Mouse (Mus musculus) spleen, adult 12 weeks (tissue): ENCODE results near the gene Gnpat.
A peak's percentile ranks its signal among the peaks of the same experiment; 100 is the strongest.
"Not testable (repeated sequence)": the region's sequence is repeated elsewhere in the genome, so short reads cannot be mapped to it uniquely, and the experiment has no call there.

Experiments
- DNase-seq: peaks from one replicate; pipeline ENCODE4 v3.0.0; 2022; ENCODE audit warnings: low spot score

The Gnpat gene

DNA sequence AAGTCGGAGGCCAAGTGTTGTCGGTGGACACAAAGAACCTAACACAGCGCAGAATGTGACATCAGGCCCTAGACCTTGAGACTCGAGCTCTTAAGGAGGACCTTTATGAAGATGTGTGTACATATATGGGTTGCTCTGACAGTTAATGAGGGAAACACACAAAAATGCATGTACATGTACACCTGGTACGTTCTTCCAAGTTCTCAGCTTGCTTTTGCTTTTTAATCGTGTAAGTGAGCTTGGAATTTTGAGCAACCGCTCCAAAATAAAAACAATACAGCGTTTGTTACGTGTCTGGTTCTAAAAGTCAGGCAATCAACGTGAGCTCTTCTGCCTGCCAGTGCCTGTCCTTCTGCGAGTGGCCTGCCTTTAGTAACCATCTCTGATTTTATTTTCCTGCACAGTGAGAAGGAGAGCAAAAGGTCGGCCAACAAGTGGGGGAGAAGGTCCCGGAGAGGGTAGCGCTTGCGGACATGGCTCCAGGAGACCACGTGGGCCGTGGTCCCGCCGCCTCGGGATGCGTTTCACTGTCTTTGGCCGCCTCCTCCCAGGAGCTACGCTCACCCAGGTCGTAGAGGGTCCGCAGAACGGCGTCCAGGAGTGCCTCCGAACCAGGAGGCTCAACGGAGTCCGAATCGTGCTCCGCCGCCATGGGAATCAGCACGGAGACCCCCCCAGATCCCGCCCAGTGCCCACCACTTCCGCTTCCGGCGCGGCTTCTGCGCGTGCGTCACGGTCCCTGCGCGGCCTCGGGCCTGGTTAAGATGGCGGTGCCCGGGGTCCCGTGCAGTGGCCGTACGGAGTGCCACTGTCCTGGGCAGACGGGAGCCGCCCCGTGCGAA is at the start of gene Gnpat, which contains the start of gene 2810004N23Rik:
Gnpat (plus strand) TSS at position 713 of the 842 bp plus-strand sequence.
2810004N23Rik (minus strand) TSS at position 800 of the 842 bp plus-strand sequence.
- peak; percentile 77 for DNase-seq

DNA sequence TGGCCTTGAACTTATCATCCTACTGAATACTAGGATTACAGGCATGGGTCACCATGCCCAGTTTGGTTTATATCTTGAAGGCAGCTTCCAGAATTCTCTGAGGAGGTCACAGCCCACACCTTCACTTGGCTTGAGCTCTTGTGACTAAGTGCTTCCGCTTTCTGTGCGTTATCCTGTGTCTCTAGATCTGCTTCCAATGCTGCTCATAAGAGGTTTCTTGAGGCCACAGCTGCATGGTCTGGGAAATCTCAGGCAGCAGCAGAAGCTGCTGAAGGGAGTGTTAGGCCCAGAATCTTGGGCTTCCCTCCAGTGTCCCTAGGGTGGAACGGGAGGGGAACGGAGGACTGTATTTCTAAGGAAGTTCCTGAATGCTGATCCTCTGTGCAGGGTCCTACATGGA is 49.5 kb upstream of the Gnpat start:
- DNase-seq: no peak

DNA sequence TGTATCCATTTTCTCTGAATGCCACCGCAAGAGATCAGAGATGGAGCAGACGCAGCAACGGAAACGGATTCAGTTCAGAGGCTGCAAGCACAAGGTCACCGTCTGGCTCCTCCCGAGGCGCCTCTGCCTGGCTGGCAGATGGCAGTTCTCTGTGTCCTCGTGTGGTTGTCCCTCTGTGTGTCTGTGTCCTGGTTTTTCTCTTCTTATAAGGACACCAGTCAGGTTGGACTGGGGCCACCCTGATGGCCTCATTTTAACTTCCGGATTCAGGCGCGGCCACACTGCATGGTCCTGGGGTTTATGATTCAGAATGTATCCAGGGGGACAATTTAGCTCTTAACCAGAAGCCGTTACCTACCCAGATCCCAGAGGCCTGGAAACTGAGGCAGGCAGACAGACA is 47.0 kb upstream of the Gnpat start:
- DNase-seq: no peak

DNA sequence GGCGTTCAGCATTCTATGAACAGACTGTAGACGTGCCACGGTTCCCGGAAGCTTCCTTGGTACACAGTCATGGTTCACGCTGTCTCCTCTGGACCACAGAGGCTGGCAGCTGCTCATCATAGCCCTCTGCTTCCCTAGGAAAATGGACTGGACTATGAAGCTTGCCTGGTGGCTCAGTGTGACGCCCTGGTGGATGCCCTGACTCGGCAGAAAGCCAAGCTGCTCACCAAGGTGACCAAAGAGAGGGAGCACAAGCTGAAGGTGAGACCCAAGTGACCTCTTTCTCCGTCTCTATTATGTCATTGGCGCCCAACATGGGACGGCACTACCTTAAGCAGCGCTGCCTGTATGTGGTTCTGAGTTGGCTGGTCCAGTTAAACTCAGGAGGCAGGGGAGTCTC is 46.0 kb upstream of the Gnpat start:
- no peak for DNase-seq

DNA sequence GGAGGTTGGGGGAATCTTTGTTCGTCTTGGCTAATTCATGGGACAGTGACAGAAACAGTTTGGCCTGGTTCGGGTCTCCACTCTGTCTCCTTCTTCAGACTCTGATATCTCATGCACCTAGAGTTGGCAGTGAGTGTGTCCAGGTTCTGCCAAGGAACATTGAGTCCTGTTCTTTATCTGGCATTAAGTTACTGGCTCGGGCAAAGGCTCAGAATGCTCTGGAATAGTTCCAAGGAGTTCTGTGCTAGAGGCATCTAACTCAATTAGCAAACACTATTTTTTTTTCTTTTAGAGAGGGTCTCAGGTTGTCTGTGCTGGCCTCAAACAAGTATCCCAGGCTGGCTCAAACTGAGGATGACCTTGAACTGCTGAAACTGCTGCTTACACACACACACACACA is 45.5 kb upstream of the Gnpat start:
- no peak for DNase-seq

DNA sequence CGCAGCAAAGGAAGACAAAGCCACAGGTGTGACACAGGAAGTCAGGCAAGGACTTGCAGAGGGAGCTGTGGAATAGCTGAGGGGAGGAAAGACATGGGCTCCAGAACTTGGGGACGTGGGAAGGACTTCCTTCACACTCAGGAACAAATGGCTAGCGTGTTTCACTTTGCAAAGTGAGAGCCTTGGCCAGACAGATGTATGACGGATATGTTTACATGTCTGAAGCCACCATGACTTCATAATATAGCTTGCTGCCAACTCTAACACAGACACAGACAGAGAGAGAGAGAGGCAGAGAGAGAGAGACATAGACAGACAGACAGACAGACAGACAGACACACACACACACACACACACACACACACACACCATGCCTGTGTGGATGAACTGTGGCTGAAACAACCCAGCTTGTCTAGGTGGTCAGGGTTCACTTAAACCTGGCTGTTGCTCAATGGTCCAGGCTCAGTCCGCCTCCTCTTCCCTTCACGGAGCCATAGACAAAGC is 43.2 kb upstream of the Gnpat start:
- no peak for DNase-seq

DNA sequence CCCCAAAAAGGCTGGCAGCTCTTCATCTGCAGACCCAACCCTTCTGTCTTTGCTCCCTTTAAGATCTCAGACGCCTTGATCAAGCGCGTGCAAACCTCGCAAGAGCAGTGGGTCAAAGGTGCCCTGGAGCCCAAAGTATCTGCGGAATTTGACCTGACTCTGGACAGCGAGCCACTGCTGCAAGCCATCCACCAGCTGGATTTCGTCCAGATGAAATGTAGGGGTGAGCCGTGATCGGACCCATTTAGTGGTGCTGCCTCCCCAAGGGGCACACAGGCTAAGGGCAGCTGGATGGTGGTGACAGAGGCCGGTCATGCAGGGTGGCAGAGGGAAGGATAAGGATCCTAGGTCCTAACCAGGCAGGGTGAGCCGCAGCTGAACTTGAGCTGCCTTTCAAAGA is 42.7 kb upstream of the Gnpat start:
- DNase-seq: no peak

DNA sequence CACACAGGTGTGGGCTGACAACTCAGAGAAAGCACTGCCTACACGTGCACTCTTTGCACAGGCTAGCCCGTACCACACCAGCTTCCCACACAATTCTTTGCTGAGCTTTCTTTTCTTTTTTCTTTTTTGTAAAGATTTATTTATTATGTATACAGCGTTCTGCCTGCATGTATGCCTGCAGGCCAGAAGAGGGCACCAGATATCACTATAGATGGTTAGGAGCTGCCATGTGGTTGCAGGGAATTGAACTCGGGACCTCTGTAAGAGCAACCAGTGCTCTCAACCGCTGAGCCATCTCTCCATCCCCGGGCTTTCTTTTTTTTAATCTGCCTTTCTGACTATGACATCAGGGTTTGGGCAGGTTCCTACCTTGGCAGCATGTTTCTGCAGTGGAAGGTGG is 39.3 kb upstream of the Gnpat start:
- no peak for DNase-seq

DNA sequence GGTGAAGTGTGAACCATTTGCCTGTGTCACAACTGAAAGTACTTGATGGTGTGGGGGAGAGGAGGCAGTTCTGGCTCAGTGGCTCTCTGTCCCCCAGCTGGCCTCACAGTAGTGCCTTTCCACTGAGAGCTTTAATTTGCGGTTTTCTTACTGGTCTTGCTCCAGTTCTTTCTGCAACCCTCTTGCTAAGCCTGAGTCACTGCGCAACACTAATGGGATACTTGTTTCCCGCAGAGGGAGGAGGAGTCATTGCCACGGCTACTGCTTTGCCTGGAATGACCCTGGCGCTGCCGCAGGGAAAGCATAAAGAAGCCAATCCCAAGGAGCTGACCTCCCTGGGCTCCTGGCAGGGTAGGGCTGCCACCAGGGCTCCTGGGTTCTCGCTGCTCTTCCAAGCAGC is 36.2 kb upstream of the Gnpat start:
- DNase-seq: no peak

DNA sequence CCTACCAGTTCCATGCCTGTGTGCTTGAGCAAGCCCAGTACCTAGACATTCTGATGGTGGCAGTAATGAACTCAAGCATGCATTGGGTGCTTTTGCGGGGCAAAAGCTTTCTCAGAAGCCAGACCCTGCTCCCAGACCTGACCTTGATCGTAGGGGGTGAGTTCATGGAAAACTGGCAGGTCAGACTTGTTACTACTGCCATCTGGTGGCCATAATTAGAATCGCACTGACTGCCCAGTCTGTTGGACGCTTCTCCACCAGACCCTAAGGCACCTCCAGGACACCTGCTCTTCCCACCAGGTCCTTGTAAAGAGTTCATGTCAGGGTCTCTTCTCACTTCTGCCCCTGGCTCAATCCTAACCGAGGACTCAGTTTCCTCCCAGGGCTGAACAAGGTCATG is 35.4 kb upstream of the Gnpat start:
- DNase-seq: peak; percentile 33

DNA sequence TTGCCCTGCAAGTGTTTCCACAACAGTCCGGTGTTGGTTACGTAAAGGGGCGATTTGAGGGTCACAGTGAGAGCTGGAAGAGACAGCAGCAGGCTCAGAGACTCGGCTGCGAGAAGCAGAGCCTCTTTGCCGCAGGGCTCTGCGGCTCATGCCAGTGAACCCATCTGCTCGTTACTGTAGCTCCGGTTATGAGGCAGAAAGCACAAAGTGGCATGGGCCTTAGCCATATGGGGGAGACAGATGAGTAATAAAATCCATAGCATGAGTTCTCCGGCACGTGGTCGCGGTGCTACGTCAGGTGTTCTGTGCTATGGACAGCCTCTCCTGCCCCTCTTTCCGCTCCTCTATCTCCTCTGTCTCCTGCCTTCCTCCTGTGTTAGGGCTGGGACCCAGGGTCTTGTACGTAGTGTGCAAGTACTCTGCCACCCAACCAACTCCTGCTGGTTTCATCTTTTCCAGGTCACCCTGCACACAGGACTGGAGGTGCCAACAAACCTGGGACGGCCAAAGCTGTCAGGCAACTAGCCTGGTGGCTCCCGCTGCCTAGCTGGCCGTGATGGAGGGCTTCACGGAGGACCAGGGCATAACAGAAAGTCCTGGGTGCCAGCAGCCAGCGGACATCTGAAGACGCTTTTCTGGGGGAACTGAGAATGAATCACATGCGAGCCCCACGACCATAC is 34.1 kb upstream of the Gnpat start:
- no peak for DNase-seq

DNA sequence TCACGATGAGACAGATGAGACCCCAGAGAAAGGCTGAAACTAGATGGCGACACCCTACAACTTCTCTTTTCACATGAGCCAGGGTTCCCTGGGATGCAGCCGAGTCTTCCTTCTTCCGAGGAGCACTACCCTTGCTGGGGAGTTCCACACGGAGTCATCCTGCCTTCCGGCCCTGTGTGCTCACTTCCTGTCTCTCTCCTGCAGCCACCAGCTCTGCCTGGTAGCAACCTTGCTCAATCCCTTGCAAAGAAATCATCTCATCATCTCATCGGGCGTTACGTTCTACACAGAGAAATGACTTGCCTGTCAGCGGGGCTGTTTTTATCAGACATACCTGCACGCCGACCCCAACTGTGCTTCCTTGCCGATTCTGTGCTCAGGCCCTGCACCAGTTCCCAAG is 32.8 kb upstream of the Gnpat start:
- no peak for DNase-seq

DNA sequence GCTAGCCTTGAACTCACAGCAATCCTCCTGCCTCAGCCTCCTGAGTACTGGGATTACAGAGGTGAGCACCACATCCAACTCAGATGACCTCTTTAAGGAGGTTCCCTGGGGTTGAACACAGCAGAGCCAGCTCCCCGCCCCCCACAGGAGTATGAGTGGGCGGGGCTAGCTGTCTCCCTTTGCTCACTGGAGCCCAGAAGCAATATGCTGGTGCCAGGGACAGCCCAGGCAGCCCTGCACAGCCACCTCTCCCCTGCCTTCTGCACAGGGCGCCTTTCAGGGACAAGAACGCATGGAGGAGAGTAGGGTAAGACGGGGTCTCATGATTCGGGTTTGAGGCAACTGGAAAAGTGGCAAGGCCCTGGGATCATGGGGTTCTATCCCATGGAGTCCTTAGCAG is 31.3 kb upstream of the Gnpat start:
- DNase-seq: no peak

DNA sequence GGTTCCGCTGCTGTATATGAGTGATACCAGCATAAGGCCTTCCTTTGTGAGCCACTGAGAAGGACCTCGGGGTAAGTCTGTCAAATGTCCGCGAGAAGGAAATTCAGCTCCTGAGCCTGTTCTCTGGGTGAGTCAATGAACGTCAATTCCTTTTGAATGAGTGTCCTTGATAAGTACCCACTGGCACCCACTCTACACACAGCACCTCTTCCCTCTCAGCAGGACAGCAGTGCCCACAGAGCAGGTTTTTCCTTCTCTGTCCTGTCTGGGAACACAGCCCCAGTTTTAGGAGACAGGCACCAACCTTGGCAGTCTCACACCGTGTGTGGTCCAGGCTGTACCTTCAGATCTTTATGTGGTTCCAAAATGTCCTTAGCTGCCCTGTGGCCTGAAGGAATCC is 30.9 kb upstream of the Gnpat start:
- DNase-seq: no peak

DNA sequence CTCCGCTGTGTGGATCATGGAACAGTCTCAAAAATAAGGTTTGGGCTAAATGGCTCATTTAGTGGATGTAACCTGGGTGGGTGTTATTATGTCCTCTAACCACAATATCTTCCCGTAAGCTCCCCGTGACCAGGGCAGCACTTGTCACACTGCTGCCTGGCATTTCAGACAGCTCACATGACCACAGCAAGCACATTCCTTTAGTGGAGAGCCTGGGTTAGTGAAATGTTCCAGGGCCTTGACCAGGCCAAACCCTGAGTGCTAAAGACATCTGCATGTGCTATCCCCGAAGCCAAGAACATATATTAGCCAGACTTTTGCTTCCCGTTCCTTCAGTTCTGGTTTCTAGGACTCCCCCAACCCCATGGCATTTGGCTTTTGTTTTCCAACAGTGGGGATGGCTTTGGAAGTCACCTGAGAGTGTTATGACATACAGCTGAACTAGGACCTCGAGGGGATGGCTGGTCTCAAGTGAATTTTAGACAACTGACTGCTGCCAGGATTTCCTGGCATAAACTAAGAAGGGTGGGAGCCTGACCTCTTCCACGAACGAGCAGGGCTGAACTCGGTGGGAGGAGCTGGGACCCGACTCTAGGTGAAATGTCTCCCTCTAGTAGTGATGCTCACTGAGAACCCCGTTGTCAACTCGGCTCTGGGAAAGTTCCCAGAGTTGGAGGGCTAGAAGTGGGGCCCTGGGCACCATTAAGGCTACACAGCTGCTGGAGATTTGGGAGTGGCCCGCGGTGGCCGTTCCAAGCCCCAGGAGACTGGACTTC is 29.2 kb upstream of the Gnpat start:
- no peak for DNase-seq

DNA sequence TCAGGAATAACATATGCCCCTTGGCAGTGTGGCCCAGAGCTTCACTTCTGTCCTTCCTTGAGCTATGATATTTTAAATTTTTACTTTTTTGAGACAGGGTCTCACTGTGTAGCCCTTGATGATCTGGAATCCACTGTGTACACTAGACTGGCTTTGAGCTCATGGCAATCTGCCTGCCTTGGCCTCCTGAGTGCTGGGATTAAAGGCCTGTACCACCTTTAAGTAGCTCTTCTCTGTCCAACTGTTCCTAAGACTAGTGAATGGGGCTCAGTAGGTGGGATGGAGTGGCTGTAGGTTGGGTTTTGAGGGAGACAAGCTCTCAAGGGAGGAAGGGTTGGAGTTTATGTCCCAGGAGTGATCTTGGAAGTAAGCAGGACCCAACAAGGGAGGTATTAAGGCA is 27.0 kb upstream of the Gnpat start:
- DNase-seq: no peak

DNA sequence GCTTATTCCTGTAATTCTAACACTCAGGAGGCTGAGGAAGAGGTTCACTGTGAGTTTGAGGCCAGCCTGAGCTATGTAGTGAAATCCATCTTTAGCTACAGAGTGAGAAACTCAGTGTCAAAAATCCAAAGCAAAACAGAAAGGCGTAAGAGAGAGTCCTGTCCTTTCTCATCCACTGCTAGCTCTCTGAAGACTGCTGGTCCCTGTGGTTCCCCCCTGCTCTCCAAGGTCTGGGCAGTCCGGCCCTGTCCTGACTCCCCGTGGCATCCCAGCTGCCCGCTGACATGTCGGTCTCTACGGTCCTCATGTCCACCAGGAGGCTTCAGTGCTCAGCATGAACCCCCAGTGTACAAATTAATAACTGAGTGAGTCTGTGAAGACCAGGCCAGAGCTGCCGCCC is 26.6 kb upstream of the Gnpat start:
- DNase-seq: no peak

DNA sequence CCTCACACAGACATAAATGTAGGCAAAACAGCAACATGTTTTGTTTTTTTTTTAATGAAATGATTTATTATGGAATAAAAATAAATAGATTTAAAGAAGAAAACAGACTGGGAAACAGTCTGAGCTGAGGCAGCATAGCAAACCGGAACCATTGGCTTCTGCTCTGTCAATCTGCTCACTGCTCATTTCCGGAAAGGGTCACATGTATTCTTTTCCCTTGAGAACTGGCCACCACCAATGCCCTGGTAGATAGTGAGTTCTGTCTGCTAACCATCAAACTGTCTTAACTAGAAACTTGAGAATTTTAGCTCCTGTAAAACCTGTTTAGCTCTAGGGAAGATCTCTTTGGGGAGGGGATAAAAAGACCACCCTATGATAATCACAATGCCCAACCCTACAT is 25.9 kb upstream of the Gnpat start:
- DNase-seq: no peak

DNA sequence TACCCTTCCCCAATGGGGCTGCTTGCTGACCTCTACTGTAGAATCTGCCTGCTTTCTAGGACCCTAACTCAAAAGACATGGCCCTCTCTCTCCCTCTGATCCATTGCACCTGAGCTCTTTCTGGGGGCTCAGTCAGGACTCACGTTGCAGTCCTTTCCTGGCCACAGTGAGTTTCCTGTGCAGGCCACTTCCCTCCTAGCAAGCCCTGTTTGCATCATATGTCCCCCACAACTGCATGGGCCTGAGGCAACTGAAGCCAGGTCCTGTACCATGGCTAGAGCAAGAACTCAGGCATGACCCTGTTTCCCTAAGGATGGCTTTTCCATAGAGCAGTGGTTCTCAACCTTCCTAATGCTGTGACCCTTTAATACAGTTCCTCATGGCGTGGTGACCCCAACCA is 24.9 kb upstream of the Gnpat start:
- DNase-seq: no peak

DNA sequence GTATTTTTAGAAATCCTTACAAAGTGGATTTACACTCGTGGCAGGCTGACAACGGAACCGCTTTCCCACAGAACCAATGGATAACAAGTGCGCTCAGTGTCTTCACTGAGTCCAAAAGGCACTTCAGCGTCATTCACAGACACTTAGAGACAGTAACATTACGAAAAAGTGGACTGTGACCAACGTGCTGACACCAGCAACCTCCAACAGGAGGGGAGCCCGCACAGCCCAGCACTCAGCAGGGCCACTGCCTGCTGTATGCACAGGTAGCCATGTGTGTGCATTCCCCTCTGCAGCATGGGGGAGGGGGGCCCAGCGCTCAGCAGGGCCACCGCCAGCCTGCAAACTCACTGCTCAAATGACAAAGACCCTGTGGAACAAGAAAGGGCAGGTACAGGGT is 23.5 kb upstream of the Gnpat start:
- DNase-seq: no peak

DNA sequence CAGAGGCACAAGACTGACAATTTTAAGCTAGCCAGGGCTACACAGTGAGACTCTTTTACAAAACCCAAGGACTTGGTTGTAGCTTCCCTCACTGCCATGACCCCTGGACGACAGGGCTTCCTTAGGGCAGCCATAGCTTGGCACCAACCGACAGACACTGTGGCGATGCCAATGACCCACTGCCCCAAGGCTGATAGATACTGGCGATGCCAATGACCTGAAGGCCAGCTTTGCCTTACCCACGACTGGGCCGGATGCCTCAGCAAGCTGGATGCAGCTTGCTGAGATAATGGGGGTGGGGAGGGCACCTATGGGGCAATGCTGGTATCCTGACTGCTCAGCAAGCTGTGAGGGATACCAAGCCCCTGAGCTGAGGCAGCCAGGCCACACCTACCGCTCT is 21.9 kb upstream of the Gnpat start:
- no peak for DNase-seq

DNA sequence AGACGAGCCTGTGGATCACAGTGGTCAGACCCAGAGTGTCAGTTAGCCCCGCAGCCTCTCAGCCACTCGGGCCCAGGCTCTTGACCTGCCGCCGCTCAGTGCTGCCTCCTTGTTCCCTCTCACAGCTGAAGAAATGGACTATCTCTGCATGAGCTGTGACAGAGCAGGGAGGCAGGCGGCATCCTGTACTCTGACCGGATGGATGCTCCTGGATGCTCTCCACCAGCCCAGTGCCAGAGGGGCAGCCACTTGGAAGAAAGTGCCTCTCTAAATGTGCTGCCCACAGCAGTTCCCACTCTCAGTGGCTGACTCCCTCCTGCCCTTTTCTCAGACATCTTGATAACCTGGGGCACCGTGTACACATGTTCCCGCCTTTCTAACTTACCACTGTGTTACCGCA is 21.1 kb upstream of the Gnpat start:
- no peak for DNase-seq

DNA sequence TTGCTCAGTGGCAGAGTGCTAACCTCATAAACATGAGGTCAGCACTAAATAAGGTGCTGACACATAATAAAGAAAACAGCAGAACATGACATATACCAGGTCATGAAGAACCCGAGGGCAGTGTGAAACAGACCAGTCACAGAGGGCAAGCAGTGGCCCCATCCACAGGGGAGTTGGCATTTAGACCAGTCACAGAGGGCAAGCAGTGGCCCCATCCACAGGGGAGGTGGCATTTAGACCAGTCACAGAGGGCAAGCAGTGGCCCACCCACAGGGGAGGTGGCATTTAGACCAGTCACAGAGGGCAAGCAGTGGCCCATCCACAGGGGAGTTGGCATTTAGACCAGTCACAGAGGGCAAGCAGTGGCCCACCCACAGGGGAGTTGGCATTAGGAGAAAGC is 19.9 kb upstream of the Gnpat start:
- not testable (repeated sequence) for DNase-seq
